Mouse (Mus musculus): ENCODE results near the gene Ednra. TPM values are rescaled to one million over a fixed set of nuclear protein-coding genes. Genes with fewer than 3 reads are reported as not detected.
"Not testable (repeated sequence)": the region's sequence is repeated elsewhere in the genome, so short reads cannot be mapped to it uniquely, and the experiment has no call there.

The Ednra gene
- polyA plus RNA-seq, 1 experiment from 2014 or later, result 10.6 TPM

- 84% methylated on average over 5 of the region's 5 CpGs for whole genome bisulfite sequencing
- Histone ChIP-seq H3K27ac (replicated peaks) (no peak overlapping the region), H3K4me3 (no peak overlapping the region), H3K9ac (no peak overlapping the region), H3K36me3 (no peaks in the 10 kb centered on the region), H3K4me1 (replicated peaks) (peaks cover 6% of the 10 kb centered on the region; the same call in 1 of the 2 replicates), H3K4me2 (no peak overlapping the region), H3K27me3 (no peaks in the 10 kb centered on the region), H3K9me3 (no peaks in the 10 kb centered on the region)
- ATAC-seq (ENCODE audit: low read depth), result no peak
Observed at GRCm38 (mm10) chr8:77713688-77714087, 10.6 kb downstream of the Ednra start.

- H3K9me3 ChIP-seq, result no peaks in the 10 kb centered on the region
- H3K36me3 ChIP-seq, result no peaks in the 10 kb centered on the region
- no peak overlapping the region for H3K9ac ChIP-seq
- no peak overlapping the region for H3K4me2 ChIP-seq
- no peaks in the 10 kb centered on the region; the same call in 1 of the 2 replicates for H3K4me1 ChIP-seq (replicated peaks)
- H3K4me3 ChIP-seq, result no peak overlapping the region
- H3K27me3 ChIP-seq, result no peaks in the 10 kb centered on the region
- 93% methylated on average over 4 of the region's 4 CpGs for WGBS
- ATAC-seq (ENCODE audit: low read depth), result no peak
- no peak overlapping the region for H3K27ac ChIP-seq (replicated peaks)
Observed at GRCm38 (mm10) chr8:77704768-77705167, 19.5 kb downstream of the Ednra start.

GRCm38 (mm10) chr8:77698028-77698427 lies 26.2 kb downstream of the Ednra start:
- no peaks in the 10 kb centered on the region for H3K36me3 ChIP-seq
- WGBS, result 70% methylated on average over 10 of the region's 10 CpGs

GRCm38 (mm10) chr8:77696182-77696581 lies 28.1 kb downstream of the Ednra start:
- WGBS, result 87% methylated on average over 4 of the region's 4 CpGs
- Histone ChIP-seq H3K27me3 (no peaks in the 10 kb centered on the region), H3K9ac (no peak overlapping the region), H3K36me3 (no peaks in the 10 kb centered on the region), H3K9me3 (no peaks in the 10 kb centered on the region), H3K4me3 (no peak overlapping the region), H3K27ac (replicated peaks) (no peak overlapping the region), H3K4me2 (no peak overlapping the region), H3K4me1 (replicated peaks) (0 out of 2 replicates have a peak, but pooled peaks cover 3% of the 10 kb centered on the region)
- ATAC-seq (ENCODE audit: low read depth), result no peak

More at GRCm38 (mm10) chr8:77698028-77698427, 26.2 kb downstream of the Ednra start:
- no peak overlapping the region for H3K4me2 ChIP-seq
- H3K9me3 ChIP-seq, result no peaks in the 10 kb centered on the region
- no peaks in the 10 kb centered on the region for H3K27me3 ChIP-seq
- H3K4me3 ChIP-seq, result no peak overlapping the region
- ATAC-seq (ENCODE audit: low read depth), result no peak
- H3K27ac ChIP-seq (replicated peaks), result no peak overlapping the region
- 0 out of 2 replicates have a peak, but pooled peaks cover 3% of the 10 kb centered on the region for H3K4me1 ChIP-seq (replicated peaks)
- no peak overlapping the region for H3K9ac ChIP-seq

GRCm38 (mm10) chr8:77695486-77696058 lies 28.7 kb downstream of the Ednra start:
- ATAC-seq (ENCODE audit: low read depth), result no peak
- H3K9me3 ChIP-seq, result no peaks in the 10 kb centered on the region
- no peaks in the 10 kb centered on the region for H3K36me3 ChIP-seq
- H3K4me1 ChIP-seq (replicated peaks), result 0 out of 2 replicates have a peak, but pooled peaks cover 3% of the 10 kb centered on the region
- H3K9ac ChIP-seq, result no peak overlapping the region
- no peak overlapping the region for H3K27ac ChIP-seq (replicated peaks)
- no peak overlapping the region for H3K4me2 ChIP-seq
- no peak overlapping the region for H3K4me3 ChIP-seq
- 29% methylated on average over 5 of the region's 5 CpGs for WGBS
- no peaks in the 10 kb centered on the region for H3K27me3 ChIP-seq

- Histone ChIP-seq H3K4me1 (replicated peaks) (0 out of 2 replicates have a peak, but pooled peaks cover 3% of the 10 kb centered on the region), H3K9ac (no peak overlapping the region), H3K4me3 (no peak overlapping the region), H3K27me3 (no peaks in the 10 kb centered on the region), H3K27ac (replicated peaks) (no peak overlapping the region), H3K9me3 (no peaks in the 10 kb centered on the region), H3K4me2 (no peak overlapping the region), H3K36me3 (no peaks in the 10 kb centered on the region)
- ATAC-seq (ENCODE audit: low read depth), result no peak
- WGBS, result 60% methylated on average over 3 of the region's 3 CpGs
Observed at GRCm38 (mm10) chr8:77695070-77695469, 29.2 kb downstream of the Ednra start.

GRCm38 (mm10) chr8:77694588-77694987 lies 29.7 kb downstream of the Ednra start:
- no peaks in the 10 kb centered on the region for H3K27me3 ChIP-seq
- H3K4me1 ChIP-seq (replicated peaks), result 0 out of 2 replicates have a peak, but pooled peaks cover 3% of the 10 kb centered on the region
- no peaks in the 10 kb centered on the region for H3K9me3 ChIP-seq
- no peak overlapping the region for H3K27ac ChIP-seq (replicated peaks)
- no peak overlapping the region for H3K9ac ChIP-seq
- 92% methylated on average over 4 of the region's 4 CpGs for WGBS
- H3K36me3 ChIP-seq, result no peaks in the 10 kb centered on the region
- H3K4me2 ChIP-seq, result no peak overlapping the region
- no peak for ATAC-seq (ENCODE audit: low read depth)
- no peak overlapping the region for H3K4me3 ChIP-seq

- not testable (repeated sequence) for H3K9me3 ChIP-seq; H3K9ac ChIP-seq; H3K4me2 ChIP-seq; H3K4me1 ChIP-seq (replicated peaks); H3K4me3 ChIP-seq; H3K27ac ChIP-seq (replicated peaks); ATAC-seq (ENCODE audit: low read depth); H3K36me3 ChIP-seq; H3K27me3 ChIP-seq
- WGBS, result 90% methylated on average over 7 of the region's 7 CpGs
Observed at GRCm38 (mm10) chr8:77689421-77690059, 34.7 kb downstream of the Ednra start.

GRCm38 (mm10) chr8:77688978-77689377 lies 35.3 kb downstream of the Ednra start:
- no peaks in the 10 kb centered on the region for H3K36me3 ChIP-seq
- 75% methylated on average over 5 of the region's 5 CpGs for WGBS
- no peaks in the 10 kb centered on the region for H3K27me3 ChIP-seq
- no peak overlapping the region for H3K9ac ChIP-seq
- no peak overlapping the region for H3K27ac ChIP-seq (replicated peaks)
- ATAC-seq (ENCODE audit: low read depth), result no peak
- H3K9me3 ChIP-seq, result no peaks in the 10 kb centered on the region
- H3K4me3 ChIP-seq, result no peak overlapping the region
- H3K4me1 ChIP-seq (replicated peaks), result no peaks in the 10 kb centered on the region
- H3K4me2 ChIP-seq, result no peak overlapping the region

- no peak overlapping the region for H3K9ac ChIP-seq
- H3K4me1 ChIP-seq (replicated peaks), result peaks cover 6% of the 10 kb centered on the region; the same call in 1 of the 2 replicates
- no peak overlapping the region for H3K4me3 ChIP-seq
- no peaks in the 10 kb centered on the region for H3K27me3 ChIP-seq
- ATAC-seq (ENCODE audit: low read depth), result no peak
- no peaks in the 10 kb centered on the region for H3K36me3 ChIP-seq
- 89% methylated on average over 6 of the region's 6 CpGs for WGBS
- H3K9me3 ChIP-seq, result no peaks in the 10 kb centered on the region
- no peak overlapping the region for H3K27ac ChIP-seq (replicated peaks)
- no peak overlapping the region for H3K4me2 ChIP-seq
Observed at GRCm38 (mm10) chr8:77684372-77684771, 39.9 kb downstream of the Ednra start.

GRCm38 (mm10) chr8:77683356-77684106 lies 40.7 kb downstream of the Ednra start:
- 81% methylated on average over 6 of the region's 6 CpGs for WGBS
- H3K27ac ChIP-seq (replicated peaks), result no peak overlapping the region
- H3K4me2 ChIP-seq, result no peak overlapping the region
- H3K27me3 ChIP-seq, result no peaks in the 10 kb centered on the region
- no peak for ATAC-seq (ENCODE audit: low read depth)
- H3K36me3 ChIP-seq, result no peaks in the 10 kb centered on the region
- no peak overlapping the region for H3K9ac ChIP-seq
- no peaks in the 10 kb centered on the region for H3K9me3 ChIP-seq
- H3K4me3 ChIP-seq, result no peak overlapping the region
- peaks cover 6% of the 10 kb centered on the region; the same call in 1 of the 2 replicates for H3K4me1 ChIP-seq (replicated peaks)
